Mouse (Mus musculus) frontal cortex, adult 2 months (tissue): ENCODE measurements around the gene Slc48a1. TPM values are rescaled to one million over a fixed set of nuclear protein-coding genes. Genes with fewer than 3 reads are reported as not detected.
A peak's percentile ranks its signal among the peaks of the same experiment; 100 is the strongest.

Experiments used
- DNase-seq, 2 experiments: peaks; one replicate each; pipeline ENCODE4 v3.0.0; 2022; ENCODE audit warnings: low spot score in 1 of 2; ENCODE audit errors: extremely low spot score in 1 of 2
- polyA plus RNA-seq: library from polyadenylated mRNA; depleted of rRNA; stranded (reverse); fragments of >200 nt; gene quantifications from 2 replicates; pipeline ENCODE4 v1.2.3, GENCODE M21; 2012

Gene Slc48a1
- polyA plus RNA-seq, 1 experiment: 107 TPM

DNA sequence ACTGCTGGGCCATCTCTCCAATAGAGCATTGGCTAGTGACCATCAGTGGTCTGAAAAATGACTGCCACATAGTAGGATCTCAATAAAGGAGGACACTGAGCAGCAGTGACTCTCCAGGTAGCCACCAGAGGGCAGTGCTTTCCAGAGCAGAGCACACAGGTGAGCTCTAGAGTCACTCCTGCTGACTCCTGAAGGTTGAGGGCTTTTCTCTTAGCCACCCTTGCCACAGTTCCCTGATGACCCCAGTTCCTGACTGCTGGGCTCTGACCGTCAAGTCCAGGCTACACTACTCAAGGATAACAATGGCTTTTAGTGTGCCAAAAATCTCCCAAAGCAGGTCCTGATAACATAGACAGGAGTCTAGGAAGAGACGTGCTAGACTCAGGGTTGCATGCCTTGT is 26.6 kb upstream of the Slc48a1 start:
- no peak for DNase-seq

DNA sequence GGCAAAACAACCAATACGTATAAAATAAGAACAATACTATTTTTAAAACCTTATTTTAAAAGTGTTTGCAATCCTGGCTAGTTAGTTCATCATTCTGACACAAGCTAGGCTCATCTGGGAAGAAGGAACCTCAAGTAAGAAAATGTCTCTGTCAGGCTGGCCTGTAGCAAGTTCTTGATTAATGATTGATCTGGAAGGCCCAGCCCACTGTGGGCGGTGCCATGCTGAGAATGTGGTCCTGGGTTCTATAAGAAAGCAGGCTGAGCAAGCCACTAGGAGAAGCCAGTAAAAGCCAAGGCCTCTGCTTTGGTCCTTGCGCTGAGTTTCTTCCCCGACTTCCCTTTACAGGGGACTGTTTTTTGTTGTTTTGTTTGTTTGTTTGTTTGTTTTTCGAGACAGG is 25.8 kb upstream of the Slc48a1 start:
- DNase-seq: no peak

- DNase-seq: no peak
Measured at GRCm38 (mm10) chr15:97754476-97754875, 23.8 kb upstream of the Slc48a1 start.

GRCm38 (mm10) chr15:97755361-97755760 is 23.0 kb upstream of the Slc48a1 start:
- no peak for DNase-seq

DNA sequence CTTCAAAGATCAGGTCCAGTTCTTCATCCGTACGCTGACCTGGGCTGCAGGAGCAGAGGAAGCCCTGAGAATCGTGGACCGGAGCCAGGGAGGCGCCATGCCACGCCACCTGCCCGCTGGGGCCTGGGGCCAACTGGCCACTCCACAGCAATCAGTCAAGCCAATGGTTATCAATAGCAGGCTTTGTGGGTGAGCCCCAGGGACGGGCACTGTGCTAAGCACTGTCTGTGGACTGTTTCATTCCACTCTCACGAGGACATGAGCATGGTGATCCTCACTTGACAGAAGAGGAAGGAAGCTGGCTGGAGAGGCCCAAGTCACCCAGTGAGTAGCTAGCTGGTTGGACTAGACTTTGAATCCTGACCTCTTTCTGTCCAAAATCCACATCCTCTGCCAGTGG is 18.3 kb upstream of the Slc48a1 start:
- DNase-seq: peak in 1 of 2 experiments; percentile 66

DNA sequence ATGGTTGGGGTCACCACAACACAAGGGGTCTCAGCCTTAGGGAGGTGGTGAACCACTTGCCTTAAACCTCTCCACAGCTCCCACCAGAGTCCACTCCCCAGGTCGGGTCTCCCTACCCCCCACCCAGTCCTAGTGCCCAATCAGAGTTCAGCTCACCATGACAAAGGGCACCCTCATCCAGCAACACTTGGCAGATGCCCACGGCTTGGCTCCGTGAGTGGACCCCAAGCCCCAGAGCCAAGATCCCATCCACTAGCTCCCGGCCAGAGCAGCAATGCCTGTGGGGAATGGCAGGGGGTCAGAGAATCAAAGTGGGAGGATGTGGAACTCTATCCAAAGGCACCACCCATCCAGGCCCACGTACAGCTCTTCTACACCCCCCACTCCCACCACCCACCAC is 17.4 kb upstream of the Slc48a1 start:
- DNase-seq: no peak

DNA sequence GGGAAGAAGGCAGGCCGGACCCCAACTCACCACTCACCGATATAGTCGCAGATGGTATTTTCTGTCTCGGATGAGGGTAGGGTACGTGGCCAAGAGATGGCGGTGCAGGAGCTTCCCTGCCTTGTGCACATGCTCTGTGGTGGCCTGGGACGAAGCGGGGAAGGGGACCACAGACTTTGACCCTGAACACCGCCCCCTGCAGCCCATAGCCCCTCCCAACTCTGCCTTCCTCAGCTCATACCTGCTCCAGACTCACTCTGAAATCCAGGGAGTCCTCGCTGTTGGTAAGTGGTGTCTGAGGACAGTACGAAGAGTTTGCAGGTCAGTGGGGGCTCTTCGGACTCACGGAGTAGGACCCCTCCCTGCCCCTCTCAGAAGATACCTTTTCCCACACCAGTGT is 16.9 kb upstream of the Slc48a1 start:
- no peak for DNase-seq

DNA sequence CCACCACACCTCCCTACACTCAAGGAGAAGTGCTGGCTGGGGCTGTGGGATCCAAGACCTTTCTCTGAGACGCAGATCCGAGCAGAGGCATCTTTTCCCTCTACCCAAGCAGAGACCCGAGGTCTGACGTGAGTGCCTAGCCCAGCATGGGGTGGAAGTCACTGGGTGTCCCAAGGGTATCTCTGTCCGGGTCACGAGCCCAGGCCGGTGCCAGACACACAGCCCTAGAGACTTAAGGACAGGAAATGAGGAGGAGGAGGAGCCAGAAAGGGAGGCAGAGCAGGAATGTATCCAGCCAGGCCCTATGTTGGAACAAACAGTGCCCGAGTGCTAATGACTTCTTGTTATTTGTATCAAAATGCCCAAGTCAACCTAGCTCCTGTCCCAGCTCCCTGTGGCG is 15.6 kb upstream of the Slc48a1 start:
- no peak for DNase-seq

GRCm38 (mm10) chr15:97763256-97764049 is 14.9 kb upstream of the Slc48a1 start:
- no peak for DNase-seq

DNA sequence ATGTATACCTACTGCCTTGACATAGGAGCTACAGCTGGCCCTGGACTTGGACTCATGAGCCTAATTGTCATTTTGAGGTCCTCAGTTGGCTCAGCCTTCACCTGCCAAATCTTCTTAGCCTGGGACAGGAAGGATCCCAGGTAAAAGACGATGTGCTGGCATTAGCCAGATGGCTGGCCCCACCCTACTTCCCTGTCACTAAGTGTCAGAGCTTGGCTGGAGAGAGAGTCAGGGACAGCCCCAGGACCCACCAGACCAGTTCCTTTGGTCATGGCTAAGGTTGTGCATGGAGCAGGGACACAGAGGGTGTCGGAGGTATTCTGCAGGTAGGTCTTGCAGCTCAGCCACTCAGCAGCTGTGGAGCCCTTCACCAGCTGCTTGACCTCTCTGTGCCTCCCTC is 13.8 kb upstream of the Slc48a1 start:
- DNase-seq: no peak

GRCm38 (mm10) chr15:97765090-97765794 is 13.1 kb upstream of the Slc48a1 start:
- no peak for DNase-seq

DNA sequence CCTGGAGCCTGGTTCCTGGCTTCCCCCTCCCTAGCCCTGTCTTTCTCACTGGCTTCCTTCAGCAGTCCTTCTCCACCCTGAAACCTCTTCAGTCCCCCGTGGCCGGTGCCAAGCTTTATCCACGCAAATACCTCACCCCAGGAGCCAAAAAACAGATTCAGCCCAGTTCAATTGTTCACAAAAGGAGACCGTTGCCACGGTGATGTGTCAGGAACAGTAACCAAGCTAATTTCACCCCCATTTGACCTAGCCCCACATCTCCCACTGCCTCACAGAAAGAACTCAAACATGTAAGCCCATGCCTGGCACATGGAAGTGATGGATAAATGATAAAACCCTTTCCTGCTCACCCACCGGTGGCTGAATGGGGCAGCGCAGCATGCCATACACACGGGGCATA is 12.1 kb upstream of the Slc48a1 start:
- no peak for DNase-seq

DNA sequence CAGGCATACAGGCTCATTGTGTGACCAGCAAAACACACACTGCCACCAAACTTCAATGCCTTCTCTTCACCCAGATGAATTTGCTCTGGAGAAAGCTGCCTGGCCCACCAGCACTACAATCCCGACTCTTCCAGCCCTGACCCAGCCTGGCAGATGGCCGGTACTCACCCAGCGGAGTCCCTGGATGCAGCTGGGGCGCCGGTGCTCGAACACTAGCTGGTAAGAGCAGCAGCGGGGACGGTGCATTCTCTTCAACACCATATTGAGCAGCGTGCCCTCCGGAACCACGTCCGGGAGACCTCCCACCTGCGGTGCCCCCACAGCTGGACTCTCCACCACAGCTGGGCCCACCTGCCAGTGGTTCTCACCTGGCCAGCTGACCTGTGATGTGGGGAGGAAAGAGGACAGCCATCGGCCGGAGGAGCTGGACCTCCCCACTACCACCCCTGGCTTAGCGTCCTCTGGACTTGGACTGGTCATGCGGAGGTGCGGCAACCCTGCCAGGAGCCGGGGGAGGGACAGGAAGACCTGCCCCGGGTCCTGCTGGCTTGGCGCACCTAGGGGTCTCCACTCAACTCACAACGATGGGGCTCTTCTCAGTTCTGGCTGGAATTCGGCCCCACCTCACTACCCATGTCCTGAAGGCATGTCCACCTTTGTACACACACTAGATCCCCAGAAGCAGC is 11.6 kb upstream of the Slc48a1 start:
- no peak for DNase-seq

DNA sequence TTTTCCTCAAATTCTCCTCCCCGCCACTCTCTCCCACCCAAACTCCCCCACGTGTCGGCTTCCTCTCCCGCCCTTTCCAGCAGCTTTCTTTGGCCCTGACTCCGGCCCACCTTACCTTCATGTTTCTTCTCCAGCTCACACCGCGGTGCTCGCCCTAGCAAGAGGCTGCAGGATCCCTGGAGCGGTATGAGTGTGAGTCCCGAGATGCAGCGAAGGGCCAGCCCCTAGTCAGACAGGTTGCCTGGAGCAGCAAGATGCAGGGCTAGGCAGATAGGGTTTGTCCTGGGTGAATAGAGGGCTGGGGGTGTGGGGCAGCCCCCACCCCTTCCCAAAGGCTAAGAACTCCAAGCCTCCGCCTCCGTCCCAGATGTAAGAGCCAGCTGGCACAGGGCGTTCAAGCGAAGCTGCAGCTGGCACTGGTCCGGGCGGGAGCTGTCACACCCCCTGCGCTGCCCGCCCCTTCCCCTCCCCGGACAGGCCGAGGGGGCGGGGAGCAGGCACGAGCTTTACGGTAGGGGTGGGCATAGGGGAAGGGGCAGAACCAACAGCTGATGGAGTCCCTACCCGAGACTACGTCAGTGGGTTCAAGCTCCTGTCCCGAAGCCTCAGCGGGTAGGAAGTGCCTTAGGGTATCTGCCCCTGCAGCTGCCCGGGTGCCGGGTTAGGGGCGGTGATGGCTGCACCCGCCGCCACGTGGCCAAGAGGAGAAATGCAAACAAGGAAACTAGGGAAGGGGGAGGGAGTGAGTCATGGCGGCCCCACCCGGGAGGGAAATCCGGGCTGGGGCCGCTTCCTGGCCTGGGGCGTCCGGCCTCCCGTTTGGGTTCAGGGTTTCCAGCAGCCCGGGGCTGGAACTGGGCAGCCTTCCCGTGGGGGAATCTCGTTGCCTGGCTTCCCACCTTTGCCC is 10.8 kb upstream of the Slc48a1 start, which contains the start of gene Rapgef3:
Gene Rapgef3 (minus strand): TSS at position 693 of the 907 bp plus-strand sequence.
- peak in 1 of 2 experiments; percentile 80 for DNase-seq

GRCm38 (mm10) chr15:97768192-97768591 is 10.1 kb upstream of the Slc48a1 start:
- DNase-seq: no peak

DNA sequence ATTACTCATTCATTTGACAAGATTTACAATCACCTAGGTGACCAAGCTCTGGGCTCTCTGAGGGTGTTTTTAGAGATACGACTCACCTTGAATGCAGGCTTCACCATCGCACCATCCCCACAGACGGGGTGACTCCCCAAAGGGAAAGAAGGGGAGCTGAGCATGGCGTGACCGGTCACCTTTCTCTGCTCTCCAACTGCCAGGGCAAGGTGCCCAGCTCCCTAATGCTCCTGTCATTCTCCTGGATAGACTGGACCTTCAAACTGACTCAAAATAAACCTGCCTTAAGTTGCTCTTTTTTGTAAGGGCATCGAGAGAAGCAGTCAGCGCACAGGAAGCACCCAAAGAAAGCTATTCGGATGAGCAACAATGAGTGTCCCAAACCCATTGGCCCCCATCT is 8.0 kb upstream of the Slc48a1 start:
- no peak for DNase-seq

DNA sequence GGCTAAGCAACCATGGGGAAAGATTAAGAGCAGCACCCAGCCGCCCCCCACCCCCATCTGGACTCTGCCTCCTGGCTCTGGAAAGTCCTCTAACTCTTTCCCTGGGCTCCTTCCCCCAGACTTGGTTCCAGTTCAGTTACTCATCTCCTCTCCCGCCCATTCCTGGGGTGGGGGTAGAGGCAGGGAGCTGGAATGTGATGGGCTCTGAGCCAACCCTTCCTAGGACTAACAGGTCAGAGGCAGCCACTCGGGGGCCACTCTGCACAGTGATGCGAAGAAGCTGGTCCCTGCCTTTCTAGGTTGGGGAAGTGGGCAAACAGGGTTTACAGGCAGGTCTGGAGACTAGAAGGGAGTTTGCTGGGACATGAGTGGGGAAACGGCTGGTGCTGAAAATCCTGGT is 5.2 kb upstream of the Slc48a1 start:
- no peak for DNase-seq

DNA sequence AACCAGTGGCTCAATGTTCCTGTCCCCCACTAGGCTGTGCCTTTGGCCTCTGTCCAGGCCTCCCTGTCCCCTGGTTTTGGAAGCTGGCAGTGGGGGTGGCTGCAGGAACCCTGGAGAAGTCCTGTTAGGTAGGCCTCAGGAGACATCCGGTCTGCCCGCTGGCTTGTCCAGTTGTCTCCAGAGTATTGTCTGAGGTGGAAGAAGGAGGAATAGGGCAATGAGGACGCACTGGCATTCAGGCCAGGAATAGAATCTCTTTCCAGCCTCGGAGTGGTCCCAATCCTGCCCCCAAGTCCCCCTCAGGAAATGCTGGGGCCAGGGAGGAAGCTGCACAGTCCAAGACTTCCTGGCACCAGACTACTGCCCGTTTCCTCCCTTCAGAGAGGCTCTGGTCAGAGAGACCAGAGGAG is 4.4 kb upstream of the Slc48a1 start:
- DNase-seq: no peak

DNA sequence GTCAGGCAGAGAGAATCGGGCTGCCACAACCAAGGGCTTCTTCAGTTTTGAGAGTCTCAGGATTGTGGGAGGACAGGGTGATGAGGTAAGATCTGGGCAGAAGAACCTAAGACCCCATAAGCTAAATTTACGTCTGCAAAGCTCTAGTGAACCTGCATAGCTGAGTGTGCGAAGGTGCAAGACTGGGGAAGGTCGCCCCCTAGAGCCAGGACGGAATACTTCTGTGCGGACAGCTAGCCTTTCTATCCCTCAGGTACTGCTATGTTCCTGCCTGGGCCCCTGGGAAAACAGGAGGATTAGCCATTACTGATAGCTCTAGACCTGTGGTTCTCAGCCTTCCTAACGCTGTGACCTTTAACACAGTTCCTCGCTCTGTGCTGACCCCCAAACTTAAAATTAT is 1.8 kb upstream of the Slc48a1 start:
- peak in 1 of 2 experiments; percentile 88 for DNase-seq

DNA sequence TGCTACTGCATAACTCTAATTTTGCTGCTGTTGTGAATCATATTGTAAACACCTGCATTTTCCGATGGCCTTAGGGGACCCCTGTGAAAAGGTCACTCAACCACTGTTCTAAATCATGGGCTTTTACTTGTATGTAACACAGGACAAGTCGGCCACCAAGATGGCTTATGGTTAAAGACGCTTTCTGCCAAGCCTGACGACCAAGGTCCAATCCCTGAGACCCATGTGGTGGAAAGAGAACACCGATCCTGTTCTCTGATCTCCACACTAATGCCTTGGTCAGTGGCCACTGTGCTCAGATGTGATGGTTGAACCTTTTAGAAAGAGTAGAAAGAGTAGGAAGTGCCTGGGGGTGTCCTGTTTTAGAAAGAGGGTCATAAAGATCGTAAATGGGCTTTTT is 1.4 kb upstream of the Slc48a1 start:
- no peak for DNase-seq
